Mouse (Mus musculus): ENCODE results near the gene Itgb3.

Gene Itgb3

DNA sequence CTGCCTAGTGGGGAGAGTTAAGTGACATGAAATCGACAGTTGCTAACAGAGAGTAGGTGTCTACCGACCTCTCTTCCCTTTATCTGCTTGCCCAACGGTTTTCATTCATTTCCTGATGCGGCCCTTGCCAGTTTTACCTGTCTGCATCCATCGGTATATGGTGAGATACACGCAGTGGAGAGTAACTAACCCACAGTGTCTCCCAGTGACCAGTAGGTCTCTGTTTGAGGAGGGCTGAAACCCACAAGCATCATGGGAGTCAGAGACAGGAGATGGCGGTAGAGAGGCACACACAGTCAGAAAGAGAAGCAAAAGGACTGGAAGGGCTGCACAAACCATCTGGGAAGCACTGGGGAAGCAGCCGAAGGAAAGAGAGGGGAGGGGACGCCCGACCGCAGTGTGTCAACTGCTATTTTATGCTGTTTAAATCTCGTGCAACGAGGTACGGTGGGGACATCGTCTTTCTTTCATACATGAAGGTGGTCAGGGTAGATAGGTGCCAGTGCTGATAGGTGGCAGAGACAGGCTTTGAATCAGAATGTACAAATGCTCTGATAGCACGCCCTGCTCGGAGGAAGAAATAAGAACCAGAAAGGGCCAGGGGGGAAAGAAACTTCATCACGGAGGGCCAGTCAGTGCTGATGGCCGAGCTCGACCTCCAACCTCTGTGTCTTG, 53.9 kb downstream of the Itgb3 start:
- DNase-seq (ENCODE audit: low spot score) = no peak

DNA sequence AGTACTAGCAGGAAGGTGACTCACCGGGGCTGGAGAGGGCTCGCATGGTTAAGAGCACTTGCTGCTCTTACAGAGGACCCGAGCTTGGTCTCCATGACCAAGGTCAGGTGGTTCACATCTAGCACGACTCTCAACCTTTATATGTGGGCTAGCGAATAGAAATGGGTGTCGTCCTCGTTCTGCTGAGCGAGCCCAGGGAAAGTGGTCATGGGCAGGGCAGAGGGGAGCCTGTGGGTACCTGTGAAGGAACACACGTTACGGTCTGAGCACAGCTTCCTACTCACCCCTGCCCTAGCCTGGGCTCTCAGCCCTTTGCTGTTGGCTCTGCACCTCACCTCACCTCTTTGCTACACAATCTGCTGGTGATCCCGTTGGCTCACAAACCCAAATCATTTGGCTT, 54.8 kb downstream of the Itgb3 start:
- DNase-seq (ENCODE audit: low spot score) = no peak

DNA sequence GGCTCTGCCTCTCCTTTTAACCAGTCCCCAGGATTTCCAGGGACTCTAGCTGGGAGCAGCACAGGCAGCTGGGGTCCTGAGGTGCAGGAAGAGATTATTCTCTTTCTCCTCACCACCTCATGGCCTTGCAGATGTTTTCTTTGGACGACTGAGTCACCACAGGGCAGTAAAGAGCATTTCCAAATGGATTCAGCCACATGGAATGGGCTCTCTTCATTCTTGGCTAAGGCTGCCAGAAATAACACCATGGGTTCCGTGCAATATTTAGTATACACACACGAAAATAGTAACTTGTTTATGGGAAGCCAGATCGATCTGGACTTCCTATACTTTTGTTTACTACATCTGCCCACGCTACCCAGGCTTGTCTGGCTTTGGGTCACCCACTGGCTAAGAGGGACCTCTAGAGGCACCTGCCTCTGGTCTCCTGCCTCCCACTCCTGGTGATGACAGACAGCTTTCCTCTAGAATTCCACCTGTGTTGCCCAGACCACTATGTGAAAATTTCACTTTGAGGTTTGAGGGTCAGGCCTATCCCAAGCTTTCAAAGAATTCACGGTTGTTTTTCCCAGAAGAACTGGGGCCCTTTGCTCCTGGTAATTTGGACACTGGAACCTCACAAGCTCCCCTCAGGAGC, 55.6 kb downstream of the Itgb3 start:
- no peak for DNase-seq (ENCODE audit: low spot score)

DNA sequence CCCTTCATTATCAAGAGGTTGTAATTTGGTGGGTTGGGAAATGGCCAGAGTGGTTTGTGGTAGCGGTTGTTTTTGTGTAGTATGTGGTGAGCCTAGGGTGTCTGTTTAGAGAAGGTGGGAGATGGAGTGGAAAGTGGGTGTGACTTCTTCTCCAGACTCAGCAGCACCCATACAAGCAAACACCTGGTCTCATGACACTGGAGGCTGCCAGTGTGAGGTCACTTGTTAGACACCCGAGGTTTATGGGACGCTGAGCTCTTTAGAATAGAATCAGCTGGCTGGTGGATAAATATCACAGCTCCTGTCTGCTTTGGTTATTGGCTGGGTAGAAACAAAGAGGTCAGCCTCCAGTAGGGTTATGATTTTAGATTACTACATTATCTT, 56.1 kb downstream of the Itgb3 start:
- no peak for DNase-seq (ENCODE audit: low spot score)

DNA sequence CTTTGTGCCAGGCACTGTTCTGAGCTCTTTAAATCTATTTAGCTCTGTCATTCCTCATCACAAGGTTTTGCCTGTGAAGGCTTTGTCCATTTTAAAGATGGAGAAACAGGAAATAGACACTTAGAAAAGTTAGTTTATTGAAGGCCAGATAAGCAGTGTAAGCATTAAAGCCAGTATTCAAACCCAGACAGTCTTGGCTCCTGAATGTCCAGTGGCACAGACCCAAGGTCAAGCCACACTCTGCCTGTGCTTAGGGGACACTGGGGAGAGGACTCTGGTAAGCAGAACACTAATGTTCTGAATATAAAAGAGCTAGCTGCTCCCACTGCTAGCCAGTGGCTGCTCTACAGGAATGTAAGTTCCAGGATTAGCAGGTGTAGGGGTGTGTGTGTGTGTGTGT, 56.6 kb downstream of the Itgb3 start:
- DNase-seq (ENCODE audit: low spot score) = no peak

GRCm38 (mm10) chr11:104667399-104667798, 59.6 kb downstream of the Itgb3 start:
- no peak for DNase-seq (ENCODE audit: low spot score)

- DNase-seq (ENCODE audit: low spot score) = no peak
Observed at GRCm38 (mm10) chr11:104673412-104673811, 65.6 kb downstream of the Itgb3 start.

DNA sequence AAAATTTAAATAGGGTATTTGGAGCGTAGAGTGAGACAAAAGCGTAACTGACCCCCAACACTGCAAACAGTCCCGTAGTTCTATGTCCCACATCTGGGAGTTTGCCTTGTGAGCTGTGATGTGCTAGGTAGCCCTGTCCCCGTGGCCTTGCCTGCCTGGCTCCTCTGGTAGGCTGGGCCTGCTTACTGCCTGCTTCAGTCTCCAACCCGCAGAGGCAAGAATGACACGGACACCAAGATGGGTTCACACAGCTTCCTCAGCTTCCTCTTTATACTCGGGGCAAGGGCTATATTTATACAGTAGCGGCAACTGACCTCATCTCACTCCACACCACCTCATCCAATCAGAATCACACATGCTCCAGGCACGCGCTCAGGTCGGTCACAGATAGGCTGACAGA, 67.0 kb downstream of the Itgb3 start:
- DNase-seq (ENCODE audit: low spot score) = no peak

GRCm38 (mm10) chr11:104685548-104685947, 77.7 kb downstream of the Itgb3 start, which contains the start of gene Gm11639:
TSS of gene Gm11639 (plus strand) at chr11:104685707.
- DNase-seq (ENCODE audit: low spot score) = peak; percentile 5

DNA sequence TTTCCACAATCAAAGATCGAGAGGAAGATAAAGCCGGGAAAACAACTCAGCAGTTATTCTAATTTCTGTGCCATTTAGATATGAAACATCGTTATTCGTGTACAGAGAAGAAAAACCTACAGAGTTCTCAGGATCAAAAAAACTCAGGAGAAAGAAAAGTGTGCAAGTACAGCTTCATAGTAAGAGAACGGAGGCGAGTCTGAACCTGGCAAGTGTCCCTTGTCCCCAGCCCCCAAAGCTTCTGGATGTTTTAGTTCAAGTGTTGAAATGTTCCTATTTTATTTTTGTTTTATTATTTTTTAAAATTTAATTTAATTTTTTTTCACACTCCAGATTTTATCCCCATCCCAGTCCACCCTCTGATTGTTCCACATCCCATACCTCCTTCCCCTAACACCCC, 85.4 kb downstream of the Itgb3 start:
- DNase-seq (ENCODE audit: low spot score) = no peak

- DNase-seq (ENCODE audit: low spot score) = no peak
Observed at GRCm38 (mm10) chr11:104704097-104704496, 96.3 kb downstream of the Itgb3 start.

DNA sequence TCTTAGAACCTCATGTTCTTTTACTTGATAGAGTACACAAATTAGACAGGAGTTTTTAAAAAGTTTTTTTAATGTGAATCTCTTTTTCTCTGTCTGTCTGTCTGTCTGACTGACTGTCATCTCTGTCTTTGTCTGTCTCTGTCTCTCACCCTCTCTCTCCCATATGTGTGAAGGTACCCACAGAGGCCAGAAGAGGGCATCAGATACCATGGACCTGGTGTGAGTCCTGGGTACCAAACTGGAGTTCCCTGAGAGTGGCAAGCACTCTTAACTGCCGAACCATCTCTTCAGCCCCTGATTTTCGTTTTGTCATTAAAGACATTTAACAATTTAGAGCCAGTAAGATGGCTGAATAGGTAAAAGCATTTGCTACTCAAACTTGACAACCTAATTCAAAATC, 99.3 kb downstream of the Itgb3 start:
- no peak for DNase-seq (ENCODE audit: low spot score)
